Mouse (Mus musculus) ovary, postnatal 36 days (tissue): ENCODE results near the gene Fam227a.
A peak's percentile ranks its signal among the peaks of the same experiment; 100 is the strongest.
"Not testable (repeated sequence)": the region's sequence is repeated elsewhere in the genome, so short reads cannot be mapped to it uniquely, and the experiment has no call there.

Experiments used
- DNase-seq: peaks from one replicate; pipeline ENCODE4 v3.0.0; 2022; ENCODE audit warnings: low spot score, mixed read lengths

Gene Fam227a

DNA sequence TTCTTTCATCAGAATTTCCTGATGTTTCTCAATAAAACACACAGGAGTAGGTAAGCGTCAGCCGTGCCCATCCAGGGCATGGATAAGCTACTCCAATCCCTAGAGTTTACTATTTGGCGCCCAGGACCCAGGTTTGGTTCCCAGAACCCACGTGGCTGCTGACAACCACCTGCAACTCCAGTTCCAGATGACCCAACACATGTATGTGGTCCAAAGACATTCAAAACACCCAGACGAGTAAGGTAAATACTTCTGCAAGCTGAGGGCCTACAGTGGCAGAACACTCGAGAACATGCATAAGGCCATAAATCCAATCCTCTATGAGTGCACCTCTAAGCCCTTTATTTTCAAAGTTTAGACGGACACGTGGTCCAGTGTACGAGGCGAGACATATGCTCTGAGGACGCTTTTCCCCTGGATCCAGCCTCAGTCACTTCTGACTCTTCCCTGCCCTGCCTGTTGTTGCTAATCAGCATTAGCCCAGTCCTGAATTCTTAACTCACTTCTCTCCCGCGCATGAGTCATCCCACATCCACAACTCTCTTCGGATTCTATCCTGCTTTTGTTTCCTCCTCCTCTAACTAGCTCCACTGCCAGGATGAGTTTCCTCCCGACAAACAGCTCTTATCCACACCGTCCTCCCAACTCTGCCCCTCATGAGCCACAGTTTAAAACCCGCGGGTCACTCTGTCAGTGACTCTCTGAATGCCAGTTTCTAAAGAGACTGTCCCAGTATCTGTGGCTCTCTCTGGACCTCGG is 25.1 kb upstream of the Fam227a start:
- no peak for DNase-seq

DNA sequence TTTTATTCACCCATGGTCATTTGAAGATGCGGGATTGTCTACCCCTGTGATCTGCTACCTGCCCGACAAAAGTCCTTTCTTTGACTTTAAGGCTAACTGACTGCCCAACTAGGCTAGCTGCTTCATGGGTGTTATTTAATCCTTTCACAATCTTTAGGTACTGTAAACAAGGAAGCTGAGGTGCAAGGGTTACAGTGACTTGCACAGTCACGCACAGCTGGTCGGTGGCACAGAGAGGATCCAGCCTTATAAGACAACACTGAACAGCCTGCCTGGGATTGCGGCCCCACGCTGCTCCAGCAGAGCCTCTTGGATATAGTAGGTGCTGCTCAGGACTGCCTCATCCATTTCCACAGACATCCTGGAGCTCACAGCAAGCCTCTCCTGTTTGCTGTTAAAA is 24.4 kb upstream of the Fam227a start:
- no peak for DNase-seq

DNA sequence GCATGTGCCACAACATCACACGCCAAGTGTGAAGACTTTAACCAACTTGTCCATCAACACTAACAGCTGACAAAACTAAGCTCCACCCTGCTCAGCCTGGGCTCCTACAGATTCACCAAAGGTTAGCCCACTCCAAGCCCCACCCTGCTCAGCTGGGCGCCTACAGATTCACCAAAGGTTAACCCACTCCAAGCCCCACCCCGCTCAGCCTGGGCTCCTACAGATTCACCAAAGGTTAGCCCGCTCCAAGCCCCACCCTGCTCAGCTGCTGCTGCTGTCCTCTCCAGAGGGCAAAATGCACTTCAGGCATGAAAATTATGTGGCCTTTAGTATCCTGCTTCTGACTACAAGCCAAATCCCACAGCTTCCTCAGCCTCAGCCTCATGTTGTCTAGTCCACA is 23.2 kb upstream of the Fam227a start:
- no peak for DNase-seq

DNA sequence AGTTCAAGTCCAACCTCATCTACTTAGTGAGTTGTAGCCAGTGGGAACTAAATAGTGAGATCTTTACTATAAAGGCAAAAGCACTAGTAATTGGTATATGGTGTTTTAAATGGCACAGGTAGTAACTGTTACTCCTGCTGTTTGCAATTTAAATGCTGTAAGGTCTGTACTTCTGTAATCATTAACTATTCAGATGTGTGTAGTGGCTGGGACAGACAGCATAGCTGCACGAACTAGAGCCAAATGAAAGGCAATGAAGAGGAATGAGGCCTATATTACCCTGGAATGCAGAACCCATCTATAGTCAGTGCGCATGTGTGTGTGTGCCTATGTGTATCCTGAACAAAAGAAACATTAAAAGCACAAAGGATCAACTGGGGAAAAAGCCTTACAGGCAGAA is 19.2 kb upstream of the Fam227a start:
- no peak for DNase-seq

DNA sequence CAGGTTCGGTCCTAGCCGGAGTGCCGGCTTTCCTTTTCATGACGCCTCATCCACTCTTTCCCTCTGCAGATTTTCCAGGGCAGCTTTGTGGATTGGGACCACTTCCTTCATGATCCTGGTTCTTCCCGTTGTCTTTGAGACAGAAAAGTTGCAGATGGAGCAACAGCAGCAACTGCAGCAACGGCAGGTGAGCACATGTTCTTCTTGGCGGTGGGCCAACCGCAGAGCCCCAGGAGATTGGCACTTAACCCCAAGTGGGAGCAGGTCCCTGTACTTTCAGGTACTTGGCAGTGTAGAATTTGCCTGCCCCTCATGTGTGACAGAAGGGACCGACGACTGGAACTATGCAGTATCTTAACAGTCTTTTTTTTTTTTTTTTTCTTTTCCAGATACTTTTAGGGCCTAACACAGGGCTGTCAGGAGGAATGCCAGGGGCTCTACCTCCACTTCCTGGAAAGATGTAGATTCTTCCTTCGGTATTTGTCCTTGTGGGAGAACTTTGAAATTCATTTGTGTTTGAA is 13.1 kb upstream of the Fam227a start:
- not testable (repeated sequence) for DNase-seq

DNA sequence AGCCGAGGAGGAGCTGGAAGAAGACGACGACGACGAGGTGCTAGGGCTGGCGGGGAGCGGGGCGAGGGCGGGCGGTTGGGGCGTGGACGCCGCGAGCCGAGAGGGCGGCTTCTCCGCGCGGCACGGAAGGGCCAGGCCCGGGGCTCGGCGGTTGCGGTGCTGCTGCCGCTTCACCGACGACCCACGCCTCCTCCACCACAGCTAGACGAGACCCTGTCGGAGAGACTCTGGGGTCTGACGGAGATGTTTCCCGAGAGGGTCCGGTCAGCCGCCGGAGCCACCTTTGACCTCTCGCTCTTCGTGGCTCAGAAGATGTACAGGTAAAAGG is 12.2 kb upstream of the Fam227a start:
- no peak for DNase-seq

DNA sequence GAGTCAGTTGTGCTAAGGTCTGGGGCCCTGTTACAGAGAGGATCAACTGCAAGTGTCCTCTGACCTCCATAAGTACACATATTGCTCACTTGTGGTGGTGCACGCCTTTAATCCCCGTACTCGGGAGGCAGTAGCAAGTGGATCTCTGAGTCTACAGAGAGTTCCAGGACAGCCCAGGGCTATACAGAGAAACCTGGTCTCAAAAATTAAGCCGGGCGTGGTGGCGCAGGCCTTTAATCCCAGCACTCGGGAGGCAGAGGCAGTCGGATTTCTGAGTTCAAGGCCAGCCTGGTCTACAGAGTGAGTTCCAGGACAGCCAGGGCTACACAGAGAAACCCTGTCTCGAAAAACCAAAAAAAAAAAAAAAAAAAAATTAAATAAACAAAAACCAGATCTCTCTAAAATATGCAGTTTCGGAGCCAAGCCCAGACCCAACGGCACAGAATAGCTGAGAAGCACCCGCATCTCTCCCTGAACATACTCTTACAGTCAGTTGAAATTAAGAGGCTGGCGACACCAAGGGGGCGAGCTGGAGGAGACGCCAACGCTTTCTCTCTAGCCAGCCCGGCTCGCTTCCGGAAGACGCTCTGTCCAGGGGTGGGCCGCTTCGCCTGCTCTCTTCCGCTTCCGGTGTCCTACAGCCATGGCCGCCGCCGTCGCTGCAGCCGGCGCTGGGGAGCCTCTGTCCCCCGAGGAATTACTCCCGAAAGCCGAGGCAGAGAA is 11.7 kb upstream of the Fam227a start, which contains the start of gene Tomm22:
Gene Tomm22 (plus strand): TSS at position 613 of the 723 bp plus-strand sequence.
- DNase-seq = peak; percentile 89

DNA sequence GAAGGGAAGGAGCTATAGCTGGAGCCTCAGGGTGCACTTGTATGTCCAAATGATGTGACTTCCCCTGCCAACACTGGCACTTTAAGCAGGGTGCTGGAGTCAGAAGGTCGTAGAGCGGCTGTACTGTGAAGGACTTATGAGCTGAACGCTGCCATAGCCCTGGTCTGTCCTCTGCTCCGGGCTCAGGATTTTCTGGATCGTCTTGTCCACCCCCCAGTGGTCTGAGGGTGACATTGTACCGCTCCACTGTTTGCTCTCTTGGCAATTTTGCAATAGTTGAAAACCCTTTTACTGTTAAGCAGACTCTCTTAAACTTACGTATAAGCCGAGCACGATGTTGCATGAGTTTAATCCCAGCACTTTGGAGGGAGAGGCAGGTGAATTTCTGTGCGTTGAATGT is 10.4 kb upstream of the Fam227a start:
- peak; percentile 17 for DNase-seq

DNA sequence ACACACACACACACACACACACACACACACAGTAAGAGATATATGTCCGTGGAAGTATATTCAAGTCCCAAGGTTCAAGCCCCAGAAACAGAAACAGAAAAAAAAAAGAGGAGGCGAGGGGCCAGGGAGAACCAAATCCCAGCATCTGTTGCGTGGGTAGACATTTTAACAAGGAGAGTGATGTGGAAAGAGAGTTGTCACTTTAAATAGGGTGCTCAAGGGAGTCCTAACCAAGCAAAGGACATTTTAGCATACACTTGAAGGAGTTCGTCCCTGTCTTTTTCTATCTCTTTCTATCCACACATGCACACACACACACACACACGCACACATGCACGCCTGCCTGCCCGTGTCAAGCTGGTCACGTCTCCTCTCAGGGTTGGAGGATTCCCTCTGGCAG is 5.9 kb upstream of the Fam227a start:
- no peak for DNase-seq

DNA sequence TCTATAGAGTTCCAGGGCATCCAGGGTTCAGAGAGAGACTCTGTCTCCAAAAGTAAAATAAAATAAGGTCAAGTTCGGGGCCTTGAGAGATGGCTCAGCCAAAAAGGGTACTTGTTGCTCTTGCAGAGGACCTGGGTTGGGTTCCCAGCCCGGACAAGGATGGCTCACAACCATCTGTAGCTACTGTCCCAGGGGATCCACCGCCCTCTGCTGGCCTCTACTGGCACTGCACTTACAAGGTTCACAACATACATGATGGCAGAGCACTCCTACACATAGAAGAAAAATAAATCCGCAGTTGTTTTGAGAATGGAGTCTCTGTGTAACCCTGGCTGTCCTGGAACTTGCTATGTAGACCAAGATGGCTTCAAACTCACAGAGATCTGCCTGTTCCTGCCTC is 3.1 kb upstream of the Fam227a start:
- DNase-seq = no peak

DNA sequence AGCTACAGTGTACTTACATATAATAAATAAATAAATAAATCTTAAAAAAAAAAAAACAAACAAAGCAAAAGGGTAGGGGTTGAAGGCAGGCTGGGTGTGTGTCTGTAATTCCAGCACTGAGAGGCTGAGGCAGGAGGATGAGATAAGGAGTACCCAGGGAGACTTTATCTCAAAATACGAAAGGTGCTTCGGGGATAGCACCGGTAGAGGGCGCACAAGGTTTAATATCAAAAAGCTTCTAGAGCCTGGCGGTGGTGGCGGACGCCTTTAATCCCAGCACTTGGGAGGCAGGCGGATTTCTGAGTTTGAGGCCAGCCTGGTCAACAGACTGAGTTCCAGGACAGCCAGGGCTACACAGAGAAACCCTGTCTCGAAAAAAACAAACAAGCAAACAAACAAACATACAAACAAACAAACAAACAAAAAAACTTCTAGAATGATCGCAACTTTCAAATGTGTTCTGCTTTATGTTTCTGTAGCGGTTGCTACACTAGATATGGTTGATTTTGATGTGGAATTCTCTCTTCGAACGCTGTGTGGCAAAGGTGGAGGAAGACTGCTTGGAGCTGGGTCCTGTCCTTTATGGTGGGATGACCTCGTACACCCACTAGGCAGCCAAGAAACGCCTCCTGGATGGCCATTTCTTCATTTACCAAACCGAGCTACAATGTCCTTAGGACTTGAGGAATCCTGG is 772 bp downstream of the Fam227a start:
- peak; percentile 77 for DNase-seq

DNA sequence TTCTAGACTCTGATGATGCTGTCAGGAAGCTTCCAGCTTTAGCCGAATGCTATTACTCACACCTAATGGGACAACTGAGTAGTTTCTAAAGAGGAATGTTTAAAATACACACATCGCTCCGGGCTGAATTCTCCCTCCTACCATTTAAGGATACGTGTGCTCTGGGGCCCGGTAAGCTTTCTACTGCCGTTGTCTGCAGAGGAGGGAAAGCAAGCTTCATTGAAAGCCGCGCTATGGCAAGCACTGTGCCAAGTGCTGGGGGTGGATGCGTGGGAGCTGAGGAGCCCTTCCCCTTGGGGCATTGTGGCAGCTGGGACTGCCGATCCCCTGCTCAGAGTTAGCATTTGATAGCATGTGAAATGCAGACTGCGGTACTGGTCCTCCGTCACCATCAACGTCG is 2.3 kb downstream of the Fam227a start:
- no peak for DNase-seq

DNA sequence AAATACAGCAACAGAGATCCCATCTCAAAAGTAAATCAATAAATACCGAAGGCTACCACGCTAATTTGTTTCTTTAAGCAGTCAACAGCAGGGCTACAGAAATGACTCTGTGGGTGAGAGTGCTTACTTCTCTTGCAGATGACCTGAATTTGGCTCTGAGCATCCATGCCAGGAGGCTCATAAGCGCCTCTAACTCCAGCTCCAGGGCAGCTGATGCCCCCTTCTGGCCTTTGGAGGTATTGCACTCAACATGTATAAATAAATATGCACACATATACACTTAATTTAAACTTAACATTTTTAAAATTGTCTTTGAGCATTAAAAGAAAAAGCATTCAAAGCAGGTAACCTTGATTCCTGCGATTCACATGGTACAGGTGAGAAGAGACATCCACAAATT is 7.3 kb downstream of the Fam227a start:
- no peak for DNase-seq

DNA sequence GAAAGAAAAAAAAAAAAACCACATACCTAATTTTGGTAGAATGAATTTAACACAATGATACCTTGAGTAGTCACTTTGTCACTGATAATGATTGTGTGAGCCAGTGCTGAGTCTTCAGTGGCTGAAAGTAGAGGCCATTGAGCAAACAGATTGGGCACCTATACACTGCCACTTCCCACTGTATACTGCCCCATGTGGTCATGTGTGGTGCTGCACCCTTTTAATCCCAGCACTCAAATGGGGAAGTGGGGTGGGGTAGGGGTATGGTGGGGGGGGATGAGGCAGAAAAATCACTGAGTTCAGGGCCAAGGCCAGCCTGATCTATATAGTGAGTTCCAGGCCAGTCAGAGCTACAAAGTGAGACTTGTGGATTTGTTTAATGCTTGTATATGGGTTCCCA is 8.2 kb downstream of the Fam227a start:
- no peak for DNase-seq

DNA sequence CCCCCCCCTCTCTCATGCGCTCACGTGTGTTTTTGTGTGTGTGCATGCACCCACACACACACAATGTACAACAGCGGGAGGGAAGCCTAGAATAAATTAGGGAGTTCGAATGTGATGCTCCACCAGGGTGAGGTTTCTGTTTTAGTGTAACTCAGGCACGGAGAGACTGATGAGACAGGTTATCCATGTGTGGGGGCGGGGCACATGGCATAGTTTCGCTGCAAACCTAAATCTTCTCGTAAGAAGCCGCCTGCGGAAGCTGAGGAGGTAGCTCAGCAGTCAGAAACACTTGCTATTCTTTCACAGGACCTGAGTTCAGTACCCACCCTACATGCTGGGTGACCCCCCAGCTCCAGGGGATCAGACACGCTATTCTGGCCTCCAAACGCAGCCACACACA is 10.6 kb downstream of the Fam227a start:
- no peak for DNase-seq

DNA sequence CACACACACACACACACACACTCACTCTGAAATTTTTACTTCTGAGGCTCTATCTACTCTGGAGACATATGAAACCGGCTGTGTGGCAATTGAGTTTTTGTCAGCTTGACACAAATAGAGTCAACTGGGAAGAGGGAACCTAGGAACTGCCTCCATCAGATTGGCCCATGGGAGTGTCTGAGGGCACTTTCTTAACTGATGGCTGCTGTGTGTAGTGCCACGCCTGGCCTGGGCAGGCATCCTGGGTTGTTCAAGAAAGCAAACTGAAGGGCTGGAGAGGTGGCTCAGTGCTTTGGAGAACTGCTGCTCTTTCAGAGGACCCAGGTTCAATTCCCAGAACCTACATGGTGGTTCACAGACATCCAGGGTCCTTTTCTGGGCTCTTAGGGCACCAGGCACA is 13.3 kb downstream of the Fam227a start:
- no peak for DNase-seq

DNA sequence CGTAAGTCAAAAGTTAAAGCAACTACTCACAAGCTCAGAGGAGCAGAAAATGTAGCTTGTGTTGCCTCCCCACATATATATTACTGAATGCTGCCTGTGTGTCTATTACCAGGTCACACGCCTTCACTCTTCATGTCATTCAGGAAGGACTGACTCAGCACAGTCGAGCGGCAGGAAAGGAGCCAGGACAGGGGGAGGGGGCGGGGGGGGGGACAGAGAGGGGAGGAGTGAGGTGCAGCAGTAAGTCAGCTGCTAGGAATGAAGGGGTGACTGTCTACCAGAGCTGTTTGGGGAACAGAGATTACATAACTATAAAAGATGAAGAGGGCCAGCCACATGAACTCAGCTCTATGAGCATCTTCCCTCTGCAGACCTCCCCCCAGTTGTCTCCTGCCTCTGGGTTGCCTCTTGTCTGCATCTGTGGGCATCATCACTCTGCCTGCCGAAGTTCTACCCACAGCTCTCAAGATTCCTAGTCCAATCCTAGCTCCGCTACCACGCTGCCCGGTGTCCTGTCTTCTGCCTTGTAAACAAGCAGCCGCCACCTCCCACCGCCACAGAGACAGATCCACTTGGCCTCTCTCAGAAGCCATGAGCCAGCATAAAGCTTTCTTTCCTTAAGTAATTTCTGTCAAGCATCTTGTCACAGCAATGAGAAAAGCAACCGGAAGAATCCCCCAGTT is 17.5 kb downstream of the Fam227a start:
- no peak for DNase-seq

DNA sequence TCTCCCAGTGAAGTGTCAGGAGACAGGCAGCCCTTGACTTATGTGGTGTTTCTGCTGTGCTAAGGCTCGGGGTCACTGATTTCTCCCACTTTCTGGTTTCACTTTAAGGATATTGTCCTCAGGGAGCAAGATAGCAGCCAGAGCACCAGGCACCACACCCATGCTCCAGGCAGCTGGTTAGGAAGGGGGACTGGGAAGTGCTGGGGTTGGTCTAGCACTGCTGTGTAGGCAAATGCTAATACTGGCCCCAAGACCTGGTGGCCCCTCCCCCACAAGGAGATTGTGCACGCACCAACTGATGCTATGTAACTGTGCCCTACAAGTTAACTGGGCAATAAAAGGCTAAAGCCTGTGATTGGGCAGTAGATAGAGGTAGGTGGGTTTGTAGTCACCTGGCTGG is 28.3 kb downstream of the Fam227a start:
- no peak for DNase-seq

DNA sequence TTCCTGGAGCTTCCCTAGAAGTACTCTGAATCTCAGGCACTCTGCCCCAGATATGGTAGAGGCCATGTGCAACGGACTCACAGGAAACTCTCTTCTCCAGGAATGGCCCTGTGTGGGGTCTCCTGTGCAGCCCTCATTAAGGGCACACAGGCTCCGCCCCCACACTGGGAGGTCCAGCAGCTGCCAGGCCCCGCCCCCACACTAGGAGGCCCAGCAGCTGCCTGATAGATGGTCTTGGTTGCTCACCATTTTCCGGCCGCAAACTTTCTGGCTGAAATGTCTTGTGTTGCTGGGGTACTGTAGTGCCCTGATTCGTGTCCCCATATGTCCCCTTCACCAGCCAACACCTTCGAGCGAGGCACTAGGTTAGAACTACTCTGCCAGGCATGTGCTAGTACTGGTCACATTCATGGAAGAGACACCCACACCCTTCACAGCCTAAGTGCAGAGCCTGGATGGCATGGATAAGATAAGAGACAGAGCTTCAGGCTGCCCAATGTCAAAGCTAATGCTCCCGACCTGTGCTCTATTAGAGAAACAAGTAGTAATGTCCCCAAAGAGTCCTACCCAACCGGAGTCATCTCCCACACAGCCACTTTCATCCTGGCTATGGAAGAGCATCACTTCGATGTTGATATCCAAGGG is 38.9 kb downstream of the Fam227a start:
- DNase-seq = no peak

DNA sequence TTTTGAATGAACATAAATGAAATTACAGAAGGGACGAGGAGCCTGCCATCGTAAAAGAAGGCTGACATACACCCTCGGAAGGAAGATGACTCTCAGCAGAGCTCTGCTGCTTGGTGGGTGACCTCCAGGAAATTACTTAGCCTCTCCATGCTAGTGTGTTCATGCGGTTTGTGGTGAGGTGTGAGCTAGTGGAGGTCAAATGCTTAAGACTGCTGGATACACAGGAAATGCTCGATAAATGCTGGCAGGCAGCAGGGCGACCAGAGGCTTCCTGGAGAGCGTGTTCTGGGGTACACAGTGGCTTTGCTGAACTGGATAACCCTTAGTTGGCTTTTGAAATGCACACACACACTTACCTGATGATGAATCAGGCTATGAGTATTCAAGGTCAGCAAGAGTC is 40.3 kb downstream of the Fam227a start:
- DNase-seq = no peak

DNA sequence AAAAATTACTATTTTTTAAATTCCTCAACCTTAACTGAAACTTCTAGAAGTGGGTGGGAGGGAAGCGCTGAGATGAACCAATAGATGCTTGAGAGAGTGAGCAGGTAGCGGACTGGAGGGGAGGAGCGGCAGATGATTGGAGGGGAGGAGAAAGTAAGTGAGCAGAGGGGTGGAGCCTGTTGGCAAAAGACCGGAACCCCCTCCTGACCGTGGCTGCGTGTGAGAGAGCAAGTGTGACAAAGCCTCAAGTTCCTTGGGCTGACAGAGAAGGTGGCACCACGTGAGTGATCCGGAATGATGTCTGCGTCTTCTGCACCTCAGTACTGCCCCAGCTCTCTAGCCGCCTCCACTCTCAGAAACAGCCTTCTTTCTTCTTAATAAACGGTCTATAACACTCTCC is 41.6 kb downstream of the Fam227a start:
- DNase-seq = no peak

DNA sequence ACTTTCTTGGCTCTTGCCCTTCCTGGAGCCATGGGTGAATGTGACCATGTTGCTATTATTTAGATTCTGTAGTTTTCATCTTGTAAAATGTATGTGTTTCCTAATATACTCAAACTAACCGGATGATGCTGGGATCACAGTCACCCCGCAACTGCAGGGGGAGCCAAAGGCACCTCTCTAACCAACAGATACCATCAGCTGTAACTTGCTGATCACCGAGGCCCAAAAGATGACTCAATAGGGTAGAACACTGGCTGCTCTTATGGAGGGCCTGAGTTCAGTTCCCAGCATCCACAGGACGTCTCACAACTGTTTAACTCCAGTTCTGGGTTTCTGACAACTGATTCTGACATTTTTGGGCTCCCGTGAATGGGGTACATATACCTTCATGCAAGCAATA is 42.0 kb downstream of the Fam227a start:
- DNase-seq = no peak
